Mouse (Mus musculus) forelimb bud, embryonic 11.5 days (tissue): ENCODE data around the gene Bcl11b.

ENCODE experiments used
- DNase-seq: peaks from one replicate; pipeline ENCODE4 v3.0.0-alpha.2; 2012; ENCODE audit warnings: low read depth, low spot score

The Bcl11b gene

GRCm38 (mm10) chr12:107971081-107971780, 32.2 kb downstream of the Bcl11b start:
- no peak for DNase-seq

- DNase-seq: no peak
Measured at GRCm38 (mm10) chr12:107970637-107971036, 32.8 kb downstream of the Bcl11b start.

- DNase-seq: no peak
Measured at GRCm38 (mm10) chr12:107969841-107970371, 33.5 kb downstream of the Bcl11b start.

GRCm38 (mm10) chr12:107969126-107969525, 34.3 kb downstream of the Bcl11b start:
- no peak for DNase-seq

GRCm38 (mm10) chr12:107968331-107968730, 35.1 kb downstream of the Bcl11b start:
- DNase-seq: no peak

- no peak for DNase-seq
Measured at GRCm38 (mm10) chr12:107967026-107967425, 36.4 kb downstream of the Bcl11b start.

- DNase-seq: no peak
Measured at GRCm38 (mm10) chr12:107965103-107965502, 38.3 kb downstream of the Bcl11b start.

- DNase-seq: no peak
Measured at GRCm38 (mm10) chr12:107964396-107965085, 38.9 kb downstream of the Bcl11b start.

GRCm38 (mm10) chr12:107962852-107963251, 40.5 kb downstream of the Bcl11b start:
- no peak for DNase-seq

GRCm38 (mm10) chr12:107961843-107962242, 41.6 kb downstream of the Bcl11b start:
- no peak for DNase-seq

- DNase-seq: no peak
Measured at GRCm38 (mm10) chr12:107960789-107961491, 42.5 kb downstream of the Bcl11b start.

- DNase-seq: no peak
Measured at GRCm38 (mm10) chr12:107960365-107960764, 43.0 kb downstream of the Bcl11b start.

- DNase-seq: no peak
Measured at GRCm38 (mm10) chr12:107959872-107960271, 43.5 kb downstream of the Bcl11b start.

GRCm38 (mm10) chr12:107953044-107953684, 50.2 kb downstream of the Bcl11b start:
- no peak for DNase-seq

- DNase-seq: peak; percentile 62
Measured at GRCm38 (mm10) chr12:107952318-107952724, 51.1 kb downstream of the Bcl11b start.

- no peak for DNase-seq
Measured at GRCm38 (mm10) chr12:107950667-107951179, 52.7 kb downstream of the Bcl11b start.

GRCm38 (mm10) chr12:107949416-107949815, 54.0 kb downstream of the Bcl11b start:
- no peak for DNase-seq

GRCm38 (mm10) chr12:107942100-107942499, 61.3 kb downstream of the Bcl11b start:
- DNase-seq: no peak

GRCm38 (mm10) chr12:107940774-107941173, 62.6 kb downstream of the Bcl11b start:
- no peak for DNase-seq

GRCm38 (mm10) chr12:107939177-107939576, 64.2 kb downstream of the Bcl11b start:
- no peak for DNase-seq

- no peak for DNase-seq
Measured at GRCm38 (mm10) chr12:107936972-107937371, 66.4 kb downstream of the Bcl11b start.
